Mouse (Mus musculus) left cerebral cortex, adult 11 months (tissue): ENCODE data around the gene Ppp1r12b.

Experiments used
- DNase-seq: peaks from one replicate; pipeline ENCODE4 v3.0.0; 2022; ENCODE audit warnings: low spot score

Gene Ppp1r12b

GRCm38 (mm10) chr1:134719718-134720304 lies 235.9 kb downstream of the Ppp1r12b start:
- DNase-seq, result peak; percentile 34

DNA sequence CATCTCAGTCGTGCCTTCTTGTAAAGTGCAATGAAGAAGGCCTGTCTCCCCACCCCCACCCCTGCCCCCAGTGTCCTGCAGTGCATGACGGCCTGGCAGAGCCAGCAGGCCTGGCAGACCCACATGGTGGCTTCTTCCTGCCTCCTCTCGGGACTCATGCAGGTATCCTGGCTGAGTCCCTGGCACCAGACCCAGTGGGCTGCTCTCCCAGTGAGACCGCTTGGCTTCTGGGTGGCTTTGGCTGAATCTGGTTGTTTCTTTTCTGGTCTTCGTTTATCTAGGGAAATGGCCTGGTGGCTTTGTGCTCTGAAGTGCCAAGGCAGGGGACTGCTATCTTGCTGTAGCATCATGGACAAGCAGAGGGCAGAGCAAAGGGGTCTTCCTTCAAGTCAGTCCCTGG lies 240.7 kb downstream of the Ppp1r12b start:
- DNase-seq, result no peak

GRCm38 (mm10) chr1:134714166-134714565 lies 241.6 kb downstream of the Ppp1r12b start:
- no peak for DNase-seq

GRCm38 (mm10) chr1:134713421-134713969 lies 242.2 kb downstream of the Ppp1r12b start:
- no peak for DNase-seq

DNA sequence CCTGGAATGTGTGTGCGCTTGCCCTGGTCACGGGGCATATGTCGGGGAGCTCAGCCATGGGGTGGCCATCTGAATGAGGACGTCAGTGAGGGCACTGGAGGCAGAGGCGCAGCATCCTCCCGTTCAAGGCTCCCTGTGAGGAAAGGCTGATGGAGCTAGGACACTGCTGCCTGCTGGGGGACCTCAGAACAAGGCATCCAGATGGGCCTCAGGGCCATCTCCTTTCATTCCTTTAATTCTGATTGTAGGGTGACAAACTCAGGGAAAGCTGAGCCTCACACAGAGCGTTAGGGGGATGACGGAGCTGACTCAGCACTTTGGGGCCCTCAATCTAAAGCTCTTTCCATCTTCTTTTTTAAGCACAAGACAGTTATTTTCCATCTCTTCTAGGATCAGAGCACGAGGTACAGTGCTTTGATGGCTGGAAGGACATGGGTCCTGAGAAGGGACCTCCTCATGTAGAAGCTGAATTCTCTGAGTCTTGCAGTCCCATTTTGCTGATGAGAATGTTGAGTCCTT lies 242.9 kb downstream of the Ppp1r12b start:
- DNase-seq, result no peak

GRCm38 (mm10) chr1:134711653-134712052 lies 244.1 kb downstream of the Ppp1r12b start:
- no peak for DNase-seq

GRCm38 (mm10) chr1:134711061-134711460 lies 244.7 kb downstream of the Ppp1r12b start:
- no peak for DNase-seq

- DNase-seq, result no peak
Observed at GRCm38 (mm10) chr1:134709411-134710306, 246.1 kb downstream of the Ppp1r12b start.

GRCm38 (mm10) chr1:134708801-134709385 lies 246.8 kb downstream of the Ppp1r12b start:
- no peak for DNase-seq

- no peak for DNase-seq
Observed at GRCm38 (mm10) chr1:134708274-134708673, 247.5 kb downstream of the Ppp1r12b start.

- no peak for DNase-seq
Observed at GRCm38 (mm10) chr1:134707516-134707915, 248.2 kb downstream of the Ppp1r12b start.

DNA sequence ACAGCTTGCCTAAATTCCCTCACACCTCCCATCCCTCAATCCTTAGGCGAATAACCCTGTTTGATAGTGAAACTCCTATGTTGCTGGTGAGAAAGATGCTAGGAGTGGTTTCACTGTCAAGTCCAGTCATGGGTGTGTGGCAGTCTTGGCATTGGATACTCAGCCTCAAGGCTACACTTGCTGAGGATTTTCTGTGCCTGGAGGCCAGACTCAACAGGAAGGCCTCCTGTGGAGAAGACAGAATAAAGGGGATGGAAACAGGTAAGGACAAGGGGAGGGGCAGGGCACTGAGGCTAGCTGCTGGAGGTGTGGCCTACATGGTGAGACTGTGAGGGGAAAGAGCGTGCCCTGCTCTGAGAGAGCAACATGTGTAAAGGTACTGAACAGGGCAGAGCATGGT lies 249.2 kb downstream of the Ppp1r12b start:
- DNase-seq, result no peak
